Mouse (Mus musculus) adrenal gland (tissue): ENCODE results near the gene Olfr283.
"Not testable (repeated sequence)": the region's sequence is repeated elsewhere in the genome, so short reads cannot be mapped to it uniquely, and the experiment has no call there.

Source experiments
- intact Hi-C: fragments of 180-260 bp; cut with DNase I; formaldehyde crosslinking; loops from one replicate; pipeline ENCODE4 v1.15.1; 2025
- long read RNA-seq, 2 experiments: library from polyadenylated mRNA; unstranded; transcript quantifications; one replicate each; pipeline ENCODE4 v2.0.0; 2020; ENCODE audit warnings: borderline replicate concordance in 1 of 2; ENCODE audit not compliant: insufficient replicate concordance in 1 of 2

Olfr283 gene
- long read RNA-seq, experiment 1: 0 reads
- long read RNA-seq, experiment 2: 0 reads

- intact Hi-C loops: no loop called here
These were observed at the start of gene Olfr283 for GRCm38 (mm10) chr15:98380846-98381245. Gene Olfr283 (minus strand): TSS chr15:98380946.

GRCm38 (mm10) chr15:98425188-98425587 lies 44.4 kb upstream of the Olfr283 start:
- intact Hi-C loops: no loop called here

- intact Hi-C loops: no loop called here
These were observed 44.0 kb upstream of the Olfr283 start for GRCm38 (mm10) chr15:98424753-98425152.

GRCm38 (mm10) chr15:98424326-98424725 lies 43.6 kb upstream of the Olfr283 start:
- intact Hi-C loops: no loop called here

GRCm38 (mm10) chr15:98420897-98421296 lies 40.2 kb upstream of the Olfr283 start:
- intact Hi-C loops: no loop called here

GRCm38 (mm10) chr15:98418096-98418495 lies 37.4 kb upstream of the Olfr283 start:
- intact Hi-C loops: no loop called here

GRCm38 (mm10) chr15:98417285-98417684 lies 36.5 kb upstream of the Olfr283 start:
- intact Hi-C loops: not testable (repeated sequence)

- intact Hi-C loops: not testable (repeated sequence)
These were observed 36.1 kb upstream of the Olfr283 start for GRCm38 (mm10) chr15:98416802-98417201.

- intact Hi-C loops: no loop called here
These were observed 35.2 kb upstream of the Olfr283 start for GRCm38 (mm10) chr15:98415996-98416395.

- intact Hi-C loops: no loop called here
These were observed 29.5 kb upstream of the Olfr283 start for GRCm38 (mm10) chr15:98410249-98410648.

GRCm38 (mm10) chr15:98409635-98410034 lies 28.9 kb upstream of the Olfr283 start:
- intact Hi-C loops: no loop called here

- intact Hi-C loops: no loop called here
These were observed 27.8 kb upstream of the Olfr283 start for GRCm38 (mm10) chr15:98408406-98409060.

- intact Hi-C loops: no loop called here
These were observed 21.6 kb upstream of the Olfr283 start for GRCm38 (mm10) chr15:98402356-98402755.

GRCm38 (mm10) chr15:98397136-98397535 lies 16.4 kb upstream of the Olfr283 start:
- intact Hi-C loops: loop anchor here (10.0 kb wide), 1 partner anchor 312 kb away; no protein-coding TSS in a partner anchor

- intact Hi-C loops: loop anchor here (5.0 to 10.0 kb wide), 2 partner anchors 210 to 307 kb away; no protein-coding TSS in a partner anchor
These were observed 11.1 kb upstream of the Olfr283 start for GRCm38 (mm10) chr15:98391903-98392187.

GRCm38 (mm10) chr15:98391081-98391902 lies 10.5 kb upstream of the Olfr283 start:
- intact Hi-C loops: loop anchor here (5.0 to 10.0 kb wide), 2 partner anchors 209 to 306 kb away; no protein-coding TSS in a partner anchor

GRCm38 (mm10) chr15:98389796-98390195 lies 9.1 kb upstream of the Olfr283 start:
- intact Hi-C loops: loop anchor here (5.0 to 10.0 kb wide), 2 partner anchors 207 to 305 kb away; no protein-coding TSS in a partner anchor

- intact Hi-C loops: no loop called here
These were observed 6.9 kb upstream of the Olfr283 start for GRCm38 (mm10) chr15:98387621-98388020.

- intact Hi-C loops: no loop called here
These were observed 2.5 kb downstream of the Olfr283 start for GRCm38 (mm10) chr15:98378209-98378608.

- intact Hi-C loops: no loop called here
These were observed 39.9 kb downstream of the Olfr283 start, which contains the start of gene Olfr284 for GRCm38 (mm10) chr15:98340887-98341286. Gene Olfr284 (minus strand): TSS chr15:98340987.
